In the genomic region with DNA sequence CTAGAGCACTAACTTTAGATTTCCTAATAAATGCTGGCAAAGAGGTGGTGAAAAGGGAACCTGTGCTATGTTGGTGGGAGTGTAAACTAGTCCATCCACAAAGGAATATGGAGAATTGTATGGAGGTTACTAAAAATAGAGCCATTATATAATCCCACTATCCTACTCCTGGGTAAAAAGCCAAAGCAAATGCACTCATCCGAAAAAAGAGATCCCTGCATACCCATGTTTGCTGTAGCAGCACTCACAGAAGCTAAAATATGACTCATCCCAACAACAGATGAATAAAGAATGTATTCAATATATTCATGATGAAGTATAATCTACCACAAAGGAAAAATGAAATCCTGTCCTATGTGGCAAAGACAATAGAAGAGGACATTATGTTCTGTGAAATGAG, we compare ENCODE assay signal across 19 mouse cellular contexts.
DNase-seq lines count a peak whose midpoint lies in the region.
"Had no signal": no experiment of that assay in that cellular context is flagged by ENCODE, and none has a peak within 500 bp of the region (broad histone marks: within the 10 kb centered on the region; RNA-seq: fewer than 3 reads in every experiment).

No protein-coding gene starts in this region.

- DNase-seq in frontal cortex, adult 2 months (ENCODE audit: extremely low spot score in 1 of 2, low spot score in 1 of 2): peak; percentile 3 to 55
- DNase-seq in frontal cortex, postnatal 14 days (ENCODE audit: low spot score in 2 of 2): no peak
- peak; percentile 27 for DNase-seq in left cerebral cortex, adult 11 months (ENCODE audit: low spot score)
- no peak for DNase-seq in left cerebral cortex, adult 18-20 months (ENCODE audit: low spot score in 2 of 2)
- DNase-seq in right cerebral cortex, adult 18-20 months: peak; percentile 18
- DNase-seq in right cerebral cortex, postnatal 10 days (ENCODE audit: low spot score in 2 of 2): no peak
- no peak for DNase-seq in testis, postnatal 14 days (ENCODE audit: low spot score)
- DNase-seq: adrenal gland, postnatal 10 days; B cell, adult 2 months; cerebellum, adult 11-12 months; cerebellum, adult 8-10 months; cerebellum, postnatal 10 days; cerebellum, postnatal 36 days; embryo, embryonic 11 days; gastrocnemius, postnatal 10 days; gastrocnemius, postnatal 36 days; heart, adult 2 months; heart, postnatal 14 days; heart, postnatal 4 days had no signal

Comparison
In these comparisons a context has a peak if more than half of its experiments do, and no peak if none do; other contexts are left out.
1. DNase-seq: peak in frontal cortex, adult 2 months (2 of 2), left cerebral cortex, adult 11 months (single experiment) and right cerebral cortex, adult 18-20 months (single experiment); none in frontal cortex, postnatal 14 days (0 of 2), left cerebral cortex, adult 18-20 months (0 of 2), right cerebral cortex, postnatal 10 days (0 of 2) and testis, postnatal 14 days (single experiment).